ENCODE assay signal across 11 mouse cellular contexts in the genomic region with DNA sequence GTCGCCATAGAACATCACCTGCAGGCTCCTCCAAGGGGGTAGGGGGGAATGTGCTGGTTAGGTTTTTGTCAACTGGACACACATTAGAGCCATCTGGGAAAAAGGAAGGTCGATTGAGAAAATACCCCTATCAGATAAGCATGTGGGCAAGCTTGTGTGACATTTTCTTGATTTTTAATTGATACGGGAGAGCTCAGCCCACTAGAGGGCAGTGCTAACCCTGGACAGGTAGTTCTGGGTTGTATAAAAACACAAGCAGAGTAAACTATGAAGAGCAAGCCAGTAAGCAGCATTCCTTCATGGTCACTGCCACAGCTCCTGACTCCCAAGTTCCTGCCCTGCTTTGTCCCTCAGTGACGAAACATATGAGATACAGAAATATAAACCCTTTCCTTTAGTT.
DNase-seq lines count a peak whose midpoint lies in the region; ATAC-seq and TF ChIP-seq lines count a peak whose summit lies in the region.
"Had no signal": no experiment of that assay in that cellular context is flagged by ENCODE, and none has a peak within 500 bp of the region (broad histone marks: within the 10 kb centered on the region; RNA-seq: fewer than 3 reads in every experiment).

No protein-coding gene starts in this region.

- H3K4me2 ChIP-seq in midbrain, embryonic 13.5 days (replicated peaks) = no peak overlapping the region
- H3K4me2 ChIP-seq: heart, embryonic 13.5 days; neural tube, embryonic 13.5 days had no signal

- no peak overlapping the region for H3K27ac ChIP-seq in left cerebral cortex, adult 2 months
- H3K27ac ChIP-seq in cortical plate, adult 2 months (ENCODE audit: insufficient read depth, low read length) = no peak overlapping the region
- no peak overlapping the region for H3K27ac ChIP-seq in midbrain, embryonic 13.5 days

- H3K27me3 ChIP-seq in midbrain, embryonic 13.5 days = no peaks in the 10 kb centered on the region
- H3K27me3 ChIP-seq: neural tube, embryonic 13.5 days had no signal

- WGBS in midbrain, embryonic 13.5 days = 75% methylated on average over 4 of the region's 4 CpGs

- intact Hi-C loops in left cerebral cortex, adult 2 months (cut with DNase I) = no loop called here
- intact Hi-C loops in left cerebral cortex, postnatal 25 days (cut with DNase I) = no loop called here
- intact Hi-C loops in heart, postnatal 14 days (cut with DNase I) = no loop called here

- TF ChIP-seq CTCF in left cerebral cortex, adult 2 months (IDR thresholded peaks at IDR 0.05) = peak; percentile 36
- TF ChIP-seq CTCF in cortical plate, adult 2 months (IDR thresholded peaks at IDR 0.05; ENCODE audit: extremely low read depth, insufficient read depth, low read length) = 0 out of 2 replicates have a peak, but pooled peaks have one; percentile 20

- H3K9me3 ChIP-seq in midbrain, embryonic 13.5 days = no peaks in the 10 kb centered on the region
- H3K9me3 ChIP-seq: heart, embryonic 13.5 days; neural tube, embryonic 13.5 days had no signal

- H3K9ac ChIP-seq in midbrain, embryonic 13.5 days (replicated peaks) = no peak overlapping the region
- H3K9ac ChIP-seq: heart, embryonic 13.5 days; neural tube, embryonic 13.5 days had no signal

- H3K4me3 ChIP-seq in left cerebral cortex, adult 2 months = no peak overlapping the region
- no peak overlapping the region for H3K4me3 ChIP-seq in cortical plate, adult 2 months (ENCODE audit: insufficient read depth, low read length)
- H3K4me3 ChIP-seq in midbrain, embryonic 13.5 days (replicated peaks) = no peak overlapping the region
- H3K4me3 ChIP-seq: heart, embryonic 13.5 days; neural tube, embryonic 13.5 days had no signal

- TF ChIP-seq POLR2A in cortical plate, adult 2 months (IDR thresholded peaks at IDR 0.05; ENCODE audit: extremely low read depth, insufficient read depth, low read length) = no peak

- no peak for ATAC-seq in midbrain, embryonic 13.5 days

- peak; percentile 15 to 32 for DNase-seq in cerebellum, postnatal 14 days
- DNase-seq in cerebellum, adult 9-10 months = no peak
- DNase-seq in left cerebral cortex, adult 2 months (ENCODE audit: extremely low spot score in 1 of 2, low spot score in 2 of 2) = no peak
- no peak for DNase-seq in left cerebral cortex, postnatal 25 days (ENCODE audit: low spot score in 2 of 2)
- peak; percentile 66 for DNase-seq in 416B (ENCODE audit: low read depth)
- no peak for DNase-seq in heart, postnatal 14 days
- DNase-seq: cerebellum, adult 11 months had no signal

- no peaks in the 10 kb centered on the region for H3K36me3 ChIP-seq in midbrain, embryonic 13.5 days
- H3K36me3 ChIP-seq: heart, embryonic 13.5 days; neural tube, embryonic 13.5 days had no signal

- no peaks in the 10 kb centered on the region; the same call in 1 of the 2 replicates for H3K4me1 ChIP-seq in cortical plate, adult 2 months (ENCODE audit: control insufficient read depth, insufficient read depth, low read length)
- 0 out of 2 replicates have a peak, but pooled peaks cover 3% of the 10 kb centered on the region for H3K4me1 ChIP-seq in midbrain, embryonic 13.5 days (replicated peaks)

Comparison
In these comparisons a context has a peak if more than half of its experiments do, and no peak if none do; other contexts are left out.
1. DNase-seq: peak in cerebellum, postnatal 14 days (2 of 2) and 416B (single experiment); none in cerebellum, adult 9-10 months (single experiment), left cerebral cortex, adult 2 months (0 of 2), left cerebral cortex, postnatal 25 days (0 of 2) and heart, postnatal 14 days (0 of 2).